Mouse (Mus musculus): ENCODE measurements around the gene Slc6a17. TPM values are rescaled to one million over a fixed set of nuclear protein-coding genes. Genes with fewer than 3 reads are reported as not detected.
A peak's percentile ranks its signal among the peaks of the same experiment; 100 is the strongest.

Slc6a17 gene
- total and polyA plus RNA-seq, 3 experiments = 2.1 to 2.8 (median 2.3) TPM

DNA sequence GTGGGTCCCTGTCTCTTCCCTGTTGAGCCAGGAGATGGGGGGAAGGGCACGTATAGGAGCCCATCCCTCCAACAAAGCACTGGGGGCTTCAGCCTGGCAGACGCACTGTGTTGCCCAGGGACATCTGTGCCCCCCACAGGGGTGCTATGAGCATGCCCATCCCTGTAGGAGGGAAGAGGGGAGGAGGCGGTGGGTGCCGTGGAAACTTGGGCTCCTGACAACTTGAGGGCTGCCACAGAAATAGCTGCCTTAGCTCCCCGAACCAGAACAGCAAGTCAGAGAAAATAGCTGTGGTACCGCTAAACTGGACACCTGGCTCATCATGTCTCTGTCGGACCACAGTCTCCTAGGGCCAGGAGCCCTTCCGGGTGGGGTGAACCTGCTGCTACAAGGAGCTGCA, 76.5 kb downstream of the Slc6a17 start:
- no peaks in the 10 kb centered on the region for H3K79me2 ChIP-seq (replicated peaks; ENCODE audit: control insufficient read depth, insufficient read depth, low read length)
- H3K36me3 ChIP-seq (ENCODE audit: control insufficient read depth, insufficient read depth, low read length) = no peaks in the 10 kb centered on the region
- H3K9ac ChIP-seq (ENCODE audit: low read depth, low read length) = no peak overlapping the region
- H3K27me3 ChIP-seq (ENCODE audit: control insufficient read depth, insufficient read depth, low read length) = no peaks in the 10 kb centered on the region
- H3K27ac ChIP-seq = no peak overlapping the region
- no peak overlapping the region for H3K4me3 ChIP-seq
- no peak for TF ChIP-seq POLR2A (IDR thresholded peaks at IDR 0.05; ENCODE audit: insufficient read depth, low read depth, low read length)
- no peak for TF ChIP-seq CTCF (IDR thresholded peaks at IDR 0.05)
- no peak for TF ChIP-seq EP300 (IDR thresholded peaks at IDR 0.05; ENCODE audit: insufficient read depth, low read depth, low read length)
- no peak for DNase-seq
- no peaks in the 10 kb centered on the region for H3K4me1 ChIP-seq (ENCODE audit: control insufficient read depth, insufficient read depth, low read length)
- intact Hi-C loops (cut with DNase I) = no loop called here
- 83% methylated on average over 8 of the region's 8 CpGs for WGBS

DNA sequence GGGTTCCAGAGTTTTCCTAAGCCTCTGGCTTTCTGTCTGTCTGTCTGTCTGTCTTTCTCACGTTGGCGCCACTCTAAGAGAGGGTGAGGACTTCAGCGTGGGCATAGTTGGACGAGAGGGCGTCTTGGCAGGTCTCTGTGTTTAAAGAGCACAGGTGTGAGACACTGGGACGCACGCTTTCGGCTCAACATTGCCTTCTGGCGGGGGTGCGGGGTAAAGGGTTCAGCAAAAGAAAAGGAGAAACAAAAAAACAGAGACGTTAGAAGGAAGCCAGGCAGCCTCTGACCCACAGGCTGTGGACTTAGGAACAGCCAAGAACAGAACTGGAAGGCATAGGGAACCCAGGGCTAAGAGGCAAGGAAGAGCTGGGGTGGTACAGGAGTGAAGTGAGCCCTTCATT, 78.5 kb downstream of the Slc6a17 start:
- Histone ChIP-seq H3K4me3 (no peak overlapping the region), H3K27me3 (ENCODE audit: control insufficient read depth, insufficient read depth, low read length) (no peaks in the 10 kb centered on the region), H3K79me2 (replicated peaks; ENCODE audit: control insufficient read depth, insufficient read depth, low read length) (no peaks in the 10 kb centered on the region), H3K4me1 (ENCODE audit: control insufficient read depth, insufficient read depth, low read length) (no peaks in the 10 kb centered on the region), H3K27ac (no peak overlapping the region), H3K36me3 (ENCODE audit: control insufficient read depth, insufficient read depth, low read length) (no peaks in the 10 kb centered on the region), H3K9ac (ENCODE audit: low read depth, low read length) (no peak overlapping the region)
- intact Hi-C loops (cut with DNase I) = no loop called here
- DNase-seq = no peak
- TF ChIP-seq POLR2A (IDR thresholded peaks at IDR 0.05; ENCODE audit: insufficient read depth, low read depth, low read length) (no peak), CTCF (IDR thresholded peaks at IDR 0.05) (no peak), EP300 (IDR thresholded peaks at IDR 0.05; ENCODE audit: insufficient read depth, low read depth, low read length) (no peak)
- WGBS = 82% methylated on average over 11 of the region's 11 CpGs

DNA sequence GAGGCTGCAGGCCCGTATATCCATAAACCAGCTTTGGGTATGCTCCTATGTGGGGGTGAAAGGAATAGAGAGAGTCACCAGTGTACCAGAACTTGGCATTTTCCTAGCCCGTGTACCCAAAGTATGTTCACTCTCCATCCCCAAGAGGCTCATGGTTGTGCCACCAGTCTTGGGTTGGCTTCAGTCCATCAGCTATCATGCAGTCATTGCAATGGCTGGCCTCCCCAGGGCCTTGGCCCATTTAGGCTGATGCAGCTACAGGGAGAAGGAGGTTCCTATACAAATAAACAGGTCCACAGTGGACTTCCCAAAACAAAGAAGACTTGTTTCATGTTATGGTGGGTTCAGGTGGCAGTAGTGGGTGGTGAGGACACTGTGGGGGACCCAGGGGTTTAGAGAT, 80.2 kb downstream of the Slc6a17 start:
- no peaks in the 10 kb centered on the region for H3K36me3 ChIP-seq (ENCODE audit: control insufficient read depth, insufficient read depth, low read length)
- intact Hi-C loops (cut with DNase I) = no loop called here
- DNase-seq = no peak
- H3K9ac ChIP-seq (ENCODE audit: low read depth, low read length) = no peak overlapping the region
- H3K4me3 ChIP-seq = no peak overlapping the region
- peaks cover 2% of the 10 kb centered on the region; the same call in 1 of the 2 replicates for H3K4me1 ChIP-seq (ENCODE audit: control insufficient read depth, insufficient read depth, low read length)
- no peaks in the 10 kb centered on the region for H3K27me3 ChIP-seq (ENCODE audit: control insufficient read depth, insufficient read depth, low read length)
- TF ChIP-seq CTCF (IDR thresholded peaks at IDR 0.05) (no peak), EP300 (IDR thresholded peaks at IDR 0.05; ENCODE audit: insufficient read depth, low read depth, low read length) (no peak)
- H3K27ac ChIP-seq = no peak overlapping the region
- H3K79me2 ChIP-seq (replicated peaks; ENCODE audit: control insufficient read depth, insufficient read depth, low read length) = no peaks in the 10 kb centered on the region
- 87% methylated on average over 2 of the region's 2 CpGs for WGBS

DNA sequence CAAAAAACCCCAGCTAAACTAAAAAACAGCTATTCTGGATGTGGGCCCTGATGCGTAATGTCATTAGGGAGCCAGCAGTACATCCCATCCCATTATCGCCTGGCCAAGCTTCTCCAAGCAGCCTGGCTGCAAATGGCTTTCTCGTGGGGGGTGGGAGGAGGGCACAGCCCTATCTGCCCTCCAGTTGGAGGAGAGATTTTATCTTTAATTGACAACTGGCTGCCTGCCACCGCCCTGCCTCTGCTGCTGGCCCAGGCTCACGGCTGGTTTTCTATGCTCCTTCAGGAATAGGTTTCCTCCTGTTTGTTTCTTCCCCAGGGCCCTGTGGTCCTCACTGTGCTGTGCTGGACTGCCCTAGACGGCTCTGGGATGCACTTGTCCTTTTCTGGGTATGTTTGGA, 81.4 kb downstream of the Slc6a17 start:
- Histone ChIP-seq H3K79me2 (replicated peaks; ENCODE audit: control insufficient read depth, insufficient read depth, low read length) (no peaks in the 10 kb centered on the region), H3K4me1 (ENCODE audit: control insufficient read depth, insufficient read depth, low read length) (peaks cover 2% of the 10 kb centered on the region; the same call in 1 of the 2 replicates), H3K27ac (no peak overlapping the region), H3K9ac (ENCODE audit: low read depth, low read length) (no peak overlapping the region), H3K27me3 (ENCODE audit: control insufficient read depth, insufficient read depth, low read length) (no peaks in the 10 kb centered on the region), H3K36me3 (ENCODE audit: control insufficient read depth, insufficient read depth, low read length) (no peaks in the 10 kb centered on the region), H3K4me3 (no peak overlapping the region)
- TF ChIP-seq POLR2A (IDR thresholded peaks at IDR 0.05; ENCODE audit: insufficient read depth, low read depth, low read length) (no peak), CTCF (IDR thresholded peaks at IDR 0.05) (no peak), EP300 (IDR thresholded peaks at IDR 0.05; ENCODE audit: insufficient read depth, low read depth, low read length) (no peak)
- intact Hi-C loops (cut with DNase I) = no loop called here
- 52% methylated on average over 6 of the region's 6 CpGs for WGBS
- DNase-seq = no peak

DNA sequence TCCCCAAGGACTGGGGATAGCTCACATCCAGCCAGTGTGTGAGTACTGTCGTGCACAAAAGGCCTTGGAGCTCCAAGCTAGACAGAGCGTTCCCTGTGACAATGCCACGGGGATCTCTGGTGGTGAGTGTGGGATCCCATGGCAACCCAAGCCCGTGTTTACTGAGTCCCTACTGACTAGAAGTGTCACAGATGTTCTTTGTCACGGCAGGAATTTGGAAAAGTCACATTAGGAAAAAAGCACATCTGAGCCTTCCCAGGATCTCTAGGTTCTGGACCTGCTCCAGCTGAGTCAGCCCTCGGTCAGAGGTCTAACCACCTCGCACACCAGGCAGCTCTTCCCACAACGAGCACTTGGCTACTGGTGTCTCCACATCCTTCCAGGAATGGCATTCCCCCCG, 84.2 kb downstream of the Slc6a17 start:
- 39% methylated on average over 9 of the region's 9 CpGs for WGBS
- Histone ChIP-seq H3K27ac (no peak overlapping the region), H3K27me3 (ENCODE audit: control insufficient read depth, insufficient read depth, low read length) (no peaks in the 10 kb centered on the region), H3K79me2 (replicated peaks; ENCODE audit: control insufficient read depth, insufficient read depth, low read length) (no peaks in the 10 kb centered on the region), H3K36me3 (ENCODE audit: control insufficient read depth, insufficient read depth, low read length) (no peaks in the 10 kb centered on the region), H3K4me3 (no peak overlapping the region), H3K9ac (ENCODE audit: low read depth, low read length) (no peak overlapping the region), H3K4me1 (ENCODE audit: control insufficient read depth, insufficient read depth, low read length) (peaks cover 2% of the 10 kb centered on the region; the same call in 1 of the 2 replicates)
- intact Hi-C loops (cut with DNase I) = loop anchor here (5.0 kb wide), 1 partner anchor 46 kb away; no protein-coding TSS in a partner anchor
- TF ChIP-seq POLR2A (IDR thresholded peaks at IDR 0.05; ENCODE audit: insufficient read depth, low read depth, low read length) (no peak), CTCF (IDR thresholded peaks at IDR 0.05) (no peak)
- DNase-seq = peak; percentile 33 to 52

DNA sequence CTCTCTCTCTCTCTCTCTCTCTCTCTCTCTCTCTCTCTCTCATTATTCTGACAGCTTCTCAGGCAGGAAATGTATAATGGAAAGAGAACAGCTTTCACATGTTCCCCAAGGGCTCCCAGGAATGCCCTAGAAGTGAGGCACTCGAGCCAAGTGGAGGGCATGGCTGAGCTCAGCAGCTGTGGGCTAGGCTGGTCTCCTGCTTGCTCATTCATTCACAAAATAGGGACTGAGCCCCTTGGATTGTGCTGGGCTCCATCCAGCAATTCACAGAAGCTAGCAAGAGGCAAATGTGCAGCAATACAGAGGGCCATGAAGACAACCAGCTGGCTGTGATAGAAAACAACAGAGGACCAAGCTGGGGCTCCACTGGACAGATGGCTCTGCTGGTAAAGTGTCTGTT, 86.5 kb downstream of the Slc6a17 start:
- DNase-seq = no peak
- Histone ChIP-seq H3K4me3 (no peak overlapping the region), H3K36me3 (ENCODE audit: control insufficient read depth, insufficient read depth, low read length) (no peaks in the 10 kb centered on the region), H3K27me3 (ENCODE audit: control insufficient read depth, insufficient read depth, low read length) (no peaks in the 10 kb centered on the region; the same call in 1 of the 2 replicates), H3K79me2 (replicated peaks; ENCODE audit: control insufficient read depth, insufficient read depth, low read length) (no peaks in the 10 kb centered on the region), H3K9ac (ENCODE audit: low read depth, low read length) (no peak overlapping the region), H3K27ac (no peak overlapping the region), H3K4me1 (ENCODE audit: control insufficient read depth, insufficient read depth, low read length) (peaks cover 2% of the 10 kb centered on the region; the same call in 1 of the 2 replicates)
- intact Hi-C loops (cut with DNase I) = loop anchor here (5.0 kb wide), 1 partner anchor 44 kb away; no protein-coding TSS in a partner anchor
- WGBS = 0% methylated on average over 1 of the region's 1 CpGs
- TF ChIP-seq EP300 (IDR thresholded peaks at IDR 0.05; ENCODE audit: insufficient read depth, low read depth, low read length) (no peak), POLR2A (IDR thresholded peaks at IDR 0.05; ENCODE audit: insufficient read depth, low read depth, low read length) (no peak), CTCF (IDR thresholded peaks at IDR 0.05) (no peak)

Measured in heart, adult 2 months (tissue).